Mouse (Mus musculus) MEL (cell line): ENCODE measurements around the gene Ifit1bl2.

ENCODE experiments used
- CTCF ChIP-seq, 3 experiments: IDR thresholded peaks in 2 of 3; conservative IDR thresholded peaks in 1 of 3; 2 replicates each; pipeline ENCODE4 v1.5.1; 2011 to 2012; ENCODE audit warnings: low read length in 3 of 3, low read depth in 2 of 3, mild to moderate bottlenecking in 2 of 3, improper control_type of control experiment in 1 of 3, inconsistent platforms in 1 of 3, mixed read lengths in 1 of 3, moderate library complexity in 1 of 3; ENCODE audit not compliant: control insufficient read depth in 1 of 3, insufficient read depth in 1 of 3, poor library complexity in 1 of 3, severe bottlenecking in 1 of 3
- MEF2A ChIP-seq: IDR thresholded peaks from 2 replicates; pipeline ENCODE4 v1.6.1; 2014; ENCODE audit warnings: low read depth, mild to moderate bottlenecking, inconsistent platforms, low read length, improper control_type of control experiment; ENCODE audit not compliant: poor library complexity, insufficient replicate concordance, severe bottlenecking; ENCODE audit errors: extremely low read depth
- RCOR1 ChIP-seq: IDR thresholded peaks from 2 replicates; pipeline ENCODE4 v1.6.1; 2012; ENCODE audit warnings: low read depth, mild to moderate bottlenecking, inconsistent platforms, low read length, improper control_type of control experiment

- TF ChIP-seq RCOR1 = no peak
- no peak for TF ChIP-seq CTCF (IDR thresholded peaks at IDR 0.05 in 2 of 3, conservative IDR thresholded peaks at IDR 0.05 in 1 of 3; ENCODE audit: control insufficient read depth in 1 of 3, insufficient read depth in 1 of 3, low read depth in 2 of 3, low read length in 3 of 3, poor library complexity in 1 of 3, severe bottlenecking in 1 of 3)
- no peak for TF ChIP-seq MEF2A
Measured at GRCm38 (mm10) chr19:34650997-34651396, 10.5 kb upstream of the Ifit1bl2 start.
